Mouse (Mus musculus) olfactory bulb, adult 2 months (tissue): ENCODE data around the gene Zfp988. TPM values are rescaled to one million over a fixed set of nuclear protein-coding genes. Genes with fewer than 3 reads are reported as not detected.
"Not testable (repeated sequence)": the region's sequence is repeated elsewhere in the genome, so short reads cannot be mapped to it uniquely, and the experiment has no call there.

ENCODE experiments used
- H3K27ac ChIP-seq: fragments of 200-500 bp; 2 replicates; pipeline ENCODE4 v1.5.1; 2012; ENCODE audit warnings: low read depth, low read length; ENCODE audit not compliant: insufficient read depth
- H3K4me1 ChIP-seq: fragments of 200-500 bp; 2 replicates; pipeline ENCODE4 v1.6.1; 2012; ENCODE audit warnings: low read length; ENCODE audit not compliant: control insufficient read depth, insufficient read depth
- H3K4me3 ChIP-seq: fragments of 200-500 bp; 2 replicates; pipeline ENCODE4 v1.5.1; 2012; ENCODE audit warnings: mild to moderate bottlenecking, low read depth, low read length, moderate library complexity; ENCODE audit not compliant: insufficient read depth
- WGBS: fragments of 180-500 bp; shearing (Covaris S2); methylation state at CpG from one replicate; pipeline ENCODE4 v1.1.7; 2018; 5-methylcytosine and 5-hydroxymethylcytosine counted together
- polyA plus RNA-seq: library from polyadenylated mRNA; stranded (reverse); fragments of >200 nt; gene quantifications from 2 replicates; pipeline ENCODE4 v1.2.4, GENCODE M21; 2012; ENCODE audit warnings: low replicate concordance; ENCODE audit not compliant: missing spikeins, insufficient read depth, insufficient read length

Zfp988 gene
- not detected in 2 replicates for polyA plus RNA-seq

- H3K27ac ChIP-seq: not testable (repeated sequence)
- 89% methylated on average over 6 of the region's 6 CpGs for WGBS
Observed at GRCm38 (mm10) chr4:147305436-147305835, at the start of gene Zfp988. TSS of gene Zfp988 (plus strand) at chr4:147305674.

GRCm38 (mm10) chr4:147262708-147263107 is 42.8 kb upstream of the Zfp988 start:
- 91% methylated on average over 2 of the region's 3 CpGs for WGBS
- not testable (repeated sequence) for H3K27ac ChIP-seq, H3K4me3 ChIP-seq, H3K4me1 ChIP-seq

More at GRCm38 (mm10) chr4:147305436-147305835, at the start of gene Zfp988:
- not testable (repeated sequence) for H3K4me1 ChIP-seq, H3K4me3 ChIP-seq

- WGBS: 91% methylated on average over 17 of the region's 17 CpGs
- not testable (repeated sequence) for H3K4me3 ChIP-seq, H3K27ac ChIP-seq, H3K4me1 ChIP-seq
Observed at GRCm38 (mm10) chr4:147267302-147267701, 38.2 kb upstream of the Zfp988 start.

GRCm38 (mm10) chr4:147268735-147269134 is 36.7 kb upstream of the Zfp988 start:
- not testable (repeated sequence) for H3K27ac ChIP-seq, H3K4me1 ChIP-seq, H3K4me3 ChIP-seq
- WGBS: 88% methylated on average over 25 of the region's 25 CpGs

DNA sequence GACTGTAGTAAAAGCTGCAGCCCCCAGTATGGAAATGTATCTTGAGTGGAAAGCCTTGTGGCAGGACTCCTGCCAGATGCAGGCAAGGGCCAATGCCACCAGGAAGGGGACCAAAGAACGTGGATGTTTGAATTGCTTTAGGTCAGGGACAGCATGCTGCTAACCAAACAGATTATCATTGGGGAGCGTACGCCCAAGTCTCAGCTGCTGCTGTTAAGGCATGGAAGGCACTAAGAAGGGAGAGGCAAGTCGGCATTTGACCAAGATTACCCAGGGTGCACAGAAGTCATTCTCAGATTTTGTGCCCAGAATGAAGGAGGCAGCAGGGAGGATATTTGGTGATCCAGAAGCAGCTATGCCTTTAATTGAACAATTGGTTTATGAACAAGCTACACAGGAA is 35.4 kb upstream of the Zfp988 start:
- not testable (repeated sequence) for H3K4me1 ChIP-seq, H3K4me3 ChIP-seq, H3K27ac ChIP-seq
- WGBS: 87% methylated on average over 4 of the region's 4 CpGs

DNA sequence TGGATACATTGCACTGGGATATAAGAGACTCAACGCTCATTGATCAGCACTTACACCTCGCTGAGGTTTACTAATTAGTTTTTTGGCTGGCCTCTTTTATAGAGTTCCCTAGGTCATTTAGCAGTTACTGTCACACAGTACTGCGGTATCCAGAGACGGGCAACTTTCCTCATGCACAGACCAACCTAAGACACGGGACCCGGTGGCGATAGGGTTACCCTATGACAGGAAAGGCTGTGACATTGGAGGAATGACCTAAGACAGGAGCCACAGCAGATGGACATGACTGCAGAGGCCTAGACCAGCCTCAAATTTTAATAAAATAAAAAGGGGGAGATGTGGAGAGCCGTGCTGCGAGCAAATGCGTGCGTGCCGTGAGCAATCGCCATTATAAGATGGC is 33.9 kb upstream of the Zfp988 start:
- WGBS: 88% methylated on average over 13 of the region's 13 CpGs
- H3K4me1 ChIP-seq, H3K4me3 ChIP-seq, H3K27ac ChIP-seq: not testable (repeated sequence)

DNA sequence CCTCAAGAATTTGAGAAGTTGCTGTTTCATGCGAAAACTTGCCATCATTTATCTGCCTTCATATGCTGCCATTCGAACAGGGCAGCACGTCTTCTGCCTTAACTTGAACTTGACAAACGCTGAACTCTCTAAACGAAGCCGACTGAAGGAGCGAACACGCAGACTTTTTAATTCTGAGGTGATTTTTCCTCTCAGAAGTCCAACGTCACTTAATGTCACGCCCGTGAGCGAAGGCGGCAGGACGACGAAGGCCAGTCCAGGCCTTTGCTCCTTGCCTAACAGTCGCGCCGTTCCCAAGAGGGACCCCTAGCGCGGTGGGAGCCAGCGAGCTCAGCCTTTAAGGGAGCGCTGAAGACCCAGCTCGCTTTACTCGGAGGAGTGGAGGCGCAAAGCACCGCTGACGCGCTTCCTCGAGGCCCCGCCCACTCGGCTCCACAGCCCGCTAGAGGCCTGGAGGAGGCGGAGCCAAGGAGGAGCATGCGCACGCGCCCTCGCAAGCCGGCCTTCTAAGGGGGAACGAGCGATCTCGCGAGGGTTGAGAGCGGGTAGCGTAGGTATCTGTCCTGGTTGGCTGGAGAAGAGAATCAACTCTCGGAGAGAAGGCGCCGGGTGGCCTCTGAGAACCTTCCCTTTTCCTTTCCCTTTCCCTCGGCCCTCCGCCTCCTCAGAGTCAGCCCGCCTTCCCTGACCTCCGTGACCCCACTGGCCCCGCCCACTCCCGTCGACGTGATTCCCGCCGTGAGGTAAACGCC is 30.3 kb upstream of the Zfp988 start:
- H3K27ac ChIP-seq, H3K4me3 ChIP-seq, H3K4me1 ChIP-seq: not testable (repeated sequence)
- WGBS: 42% methylated on average over 57 of the region's 58 CpGs

GRCm38 (mm10) chr4:147275773-147276140 is 29.7 kb upstream of the Zfp988 start:
- H3K4me1 ChIP-seq, H3K27ac ChIP-seq, H3K4me3 ChIP-seq: not testable (repeated sequence)
- 42% methylated on average over 54 of the region's 54 CpGs for WGBS

DNA sequence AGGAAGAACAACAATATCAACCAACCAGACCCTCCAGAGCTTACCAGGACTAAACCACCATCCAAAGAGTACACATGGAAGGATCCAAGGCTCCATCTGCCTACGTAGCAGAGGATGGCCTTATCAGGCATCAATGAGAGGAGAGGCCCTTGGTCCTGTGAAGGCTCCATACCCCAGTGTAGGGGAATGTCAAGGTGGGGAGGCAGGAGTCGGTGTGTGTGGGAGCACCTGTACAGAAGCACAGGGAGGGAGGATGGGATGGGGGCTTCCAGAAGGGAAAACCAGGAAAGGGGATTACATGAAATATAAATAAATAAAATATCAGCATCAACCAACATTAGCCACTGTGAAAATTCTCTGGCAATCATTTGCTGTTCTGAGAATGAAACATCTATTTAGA is 25.1 kb upstream of the Zfp988 start:
- H3K27ac ChIP-seq, H3K4me3 ChIP-seq, H3K4me1 ChIP-seq: not testable (repeated sequence)
- WGBS: 70% methylated on average over 2 of the region's 2 CpGs

DNA sequence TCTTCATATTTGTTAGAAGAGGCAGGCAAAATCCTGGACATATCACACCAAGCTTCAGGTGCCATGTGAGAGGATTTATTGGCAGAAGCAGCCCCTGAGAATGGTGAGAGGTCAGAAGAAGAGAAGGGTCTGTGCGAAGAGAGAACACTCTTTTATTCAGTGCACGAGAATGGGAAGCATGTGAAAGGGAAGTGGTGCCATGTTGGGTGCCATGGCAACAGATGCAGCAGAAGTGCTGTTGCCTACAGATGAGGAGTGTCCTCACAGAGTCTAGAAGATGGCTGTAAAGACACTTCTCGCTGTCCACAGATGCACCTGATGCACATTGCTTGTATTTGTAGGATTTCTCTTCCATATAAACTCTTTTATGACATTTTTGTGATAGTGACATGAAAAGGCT is 6.9 kb upstream of the Zfp988 start:
- not testable (repeated sequence) for H3K4me3 ChIP-seq, H3K27ac ChIP-seq, H3K4me1 ChIP-seq
- 65% methylated on average over 3 of the region's 3 CpGs for WGBS

- not testable (repeated sequence) for H3K27ac ChIP-seq, H3K4me1 ChIP-seq, H3K4me3 ChIP-seq
Observed at GRCm38 (mm10) chr4:147302375-147302774, 3.1 kb upstream of the Zfp988 start.

- H3K27ac ChIP-seq, H3K4me1 ChIP-seq, H3K4me3 ChIP-seq: not testable (repeated sequence)
- WGBS: 92% methylated on average over 2 of the region's 2 CpGs
Observed at GRCm38 (mm10) chr4:147335036-147335690, 29.7 kb downstream of the Zfp988 start.

GRCm38 (mm10) chr4:147335691-147336367 is 30.4 kb downstream of the Zfp988 start:
- WGBS: 15% methylated on average over 1 of the region's 1 CpGs
- H3K27ac ChIP-seq, H3K4me3 ChIP-seq, H3K4me1 ChIP-seq: not testable (repeated sequence)

DNA sequence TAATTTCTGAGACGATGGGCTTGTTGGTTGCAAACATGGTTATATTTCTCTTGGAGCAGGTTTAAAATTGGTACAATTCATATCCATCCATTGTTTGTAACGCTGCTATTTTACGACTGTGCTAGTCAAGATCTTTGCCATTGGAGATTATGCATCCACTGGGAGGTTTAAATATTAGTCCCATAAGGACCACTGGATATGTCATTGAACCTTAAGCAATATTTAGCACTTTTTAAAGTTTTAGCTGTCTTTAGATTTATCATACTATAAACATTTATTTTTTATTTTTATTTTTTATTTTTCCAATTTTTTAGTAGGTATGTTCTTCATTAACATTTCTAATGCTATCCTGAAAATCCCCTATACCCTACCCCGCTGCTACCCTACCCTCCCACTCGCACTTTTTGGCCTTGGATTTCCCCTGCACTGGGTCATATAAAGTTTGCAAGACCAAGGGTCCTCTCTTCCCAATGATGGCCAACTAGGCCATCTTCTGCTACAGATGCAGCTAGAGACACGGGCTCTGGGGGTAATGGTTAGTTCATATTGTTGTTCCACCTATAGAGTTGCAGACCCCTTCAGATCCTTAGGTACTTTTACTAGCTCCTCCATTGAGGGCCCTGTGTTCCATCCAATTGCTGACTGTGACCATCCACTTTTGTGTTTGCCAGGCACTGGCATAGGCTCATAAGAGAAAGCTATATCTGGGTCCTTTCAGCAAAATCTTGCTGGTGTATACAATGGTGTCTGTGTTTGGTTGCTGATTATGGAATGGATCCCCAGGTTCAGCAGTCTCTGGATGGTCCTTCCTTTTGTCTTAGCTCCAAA is 31.1 kb downstream of the Zfp988 start:
- WGBS: 67% methylated on average over 6 of the region's 6 CpGs
- not testable (repeated sequence) for H3K4me1 ChIP-seq, H3K27ac ChIP-seq, H3K4me3 ChIP-seq
